Mouse (Mus musculus): ENCODE measurements around the gene Slc25a38. TPM values are rescaled to one million over a fixed set of nuclear protein-coding genes. Genes with fewer than 3 reads are reported as not detected.

Gene Slc25a38
- polyA plus RNA-seq (2015; fragmentation: Nextera tagmentation; extraction: Ambion mirVana): 8.0 and 9.4 TPM in 2 replicates

DNA sequence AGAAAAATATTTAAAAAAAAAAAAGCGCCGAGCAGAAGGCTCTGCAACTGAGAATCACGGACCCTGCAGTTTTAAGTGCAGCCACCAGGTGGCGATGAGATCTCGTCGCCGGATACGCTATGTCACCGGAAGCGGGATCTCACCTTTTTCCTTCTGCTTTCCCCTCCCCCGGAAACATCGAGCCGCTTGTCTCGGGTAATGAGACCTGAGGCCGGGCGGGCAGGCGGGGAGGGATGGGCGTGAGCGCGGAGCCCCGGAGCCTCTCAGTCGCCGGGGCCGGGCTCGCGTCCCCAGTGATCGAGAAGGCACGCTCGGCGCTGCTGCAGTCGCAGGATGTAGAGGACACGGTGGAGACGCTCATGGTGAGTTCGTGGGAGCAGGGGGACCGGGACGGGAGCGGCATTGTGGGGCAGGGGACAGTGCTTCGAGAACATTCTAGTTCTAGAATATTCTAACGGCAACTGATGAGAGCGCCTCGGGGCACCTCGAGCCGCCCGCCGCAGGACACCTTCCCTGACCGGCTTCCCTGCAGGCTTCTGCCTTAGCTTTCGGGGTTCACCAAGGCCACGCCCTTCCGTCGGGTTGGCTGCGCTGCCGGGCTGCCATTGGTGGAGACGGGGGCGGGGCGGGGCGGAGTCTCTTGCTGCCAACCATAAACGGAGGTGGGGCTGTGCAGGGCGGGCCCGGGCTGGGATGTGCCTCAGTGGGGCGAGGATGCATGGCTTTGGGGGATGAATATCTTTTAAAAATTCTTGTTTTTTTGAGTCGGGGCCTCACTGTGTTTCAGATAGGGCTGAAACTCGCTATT lies at the start of gene Slc25a38:
Gene Slc25a38 (plus strand): TSS at position 164 of the 808 bp plus-strand sequence.

DNA sequence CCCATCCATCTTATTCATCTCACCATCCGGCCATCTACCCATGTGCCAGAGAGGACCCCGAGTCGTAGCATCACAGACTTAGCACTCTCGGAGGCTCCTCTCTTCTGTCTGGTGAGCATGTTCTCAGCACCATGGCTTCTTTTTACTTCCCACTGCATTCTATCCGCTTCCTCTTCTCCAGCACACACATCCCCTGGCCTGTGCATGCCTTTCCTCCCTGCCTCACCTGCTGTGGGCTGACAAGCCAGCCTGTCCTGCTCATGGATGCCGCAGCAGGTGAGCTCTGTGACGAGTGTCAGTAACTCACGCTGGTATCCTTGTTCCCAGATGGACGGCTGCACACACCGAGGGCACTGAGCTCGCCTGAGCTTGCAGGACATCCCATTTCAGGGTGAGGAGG lies 40.4 kb upstream of the Slc25a38 start, which contains the start of gene Cx3cr1:
Gene Cx3cr1 (minus strand): TSS at position 101 of the 400 bp plus-strand sequence.

DNA sequence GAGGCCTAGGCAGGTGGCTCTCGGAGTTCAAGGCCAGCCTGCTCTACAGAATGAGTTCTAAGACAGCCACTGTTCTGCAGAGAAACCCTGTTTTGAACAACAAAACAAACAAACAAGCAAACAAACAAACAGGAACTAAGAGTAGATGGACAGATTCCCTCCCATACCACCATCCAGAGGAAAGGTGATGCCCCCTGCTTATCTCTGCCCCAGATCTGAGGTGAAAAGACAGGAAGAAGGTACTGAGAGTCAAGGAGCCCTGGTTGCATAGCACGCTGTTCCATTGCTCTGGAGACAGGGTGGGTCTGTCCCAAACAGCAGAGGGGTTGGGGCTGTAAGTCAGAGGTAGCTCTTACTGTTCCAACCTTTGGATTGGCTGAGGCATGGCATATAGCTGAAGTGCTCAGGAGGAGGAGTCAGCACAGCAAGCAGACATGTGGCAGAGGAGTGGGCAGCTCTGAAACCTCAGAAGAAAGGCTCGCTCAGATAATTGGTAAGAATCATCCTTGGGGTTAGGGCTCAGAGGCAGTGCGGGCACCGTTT lies 18.4 kb upstream of the Slc25a38 start, which contains the start of gene Ccr8:
Gene Ccr8 (plus strand): TSS at position 419 of the 543 bp plus-strand sequence.

DNA sequence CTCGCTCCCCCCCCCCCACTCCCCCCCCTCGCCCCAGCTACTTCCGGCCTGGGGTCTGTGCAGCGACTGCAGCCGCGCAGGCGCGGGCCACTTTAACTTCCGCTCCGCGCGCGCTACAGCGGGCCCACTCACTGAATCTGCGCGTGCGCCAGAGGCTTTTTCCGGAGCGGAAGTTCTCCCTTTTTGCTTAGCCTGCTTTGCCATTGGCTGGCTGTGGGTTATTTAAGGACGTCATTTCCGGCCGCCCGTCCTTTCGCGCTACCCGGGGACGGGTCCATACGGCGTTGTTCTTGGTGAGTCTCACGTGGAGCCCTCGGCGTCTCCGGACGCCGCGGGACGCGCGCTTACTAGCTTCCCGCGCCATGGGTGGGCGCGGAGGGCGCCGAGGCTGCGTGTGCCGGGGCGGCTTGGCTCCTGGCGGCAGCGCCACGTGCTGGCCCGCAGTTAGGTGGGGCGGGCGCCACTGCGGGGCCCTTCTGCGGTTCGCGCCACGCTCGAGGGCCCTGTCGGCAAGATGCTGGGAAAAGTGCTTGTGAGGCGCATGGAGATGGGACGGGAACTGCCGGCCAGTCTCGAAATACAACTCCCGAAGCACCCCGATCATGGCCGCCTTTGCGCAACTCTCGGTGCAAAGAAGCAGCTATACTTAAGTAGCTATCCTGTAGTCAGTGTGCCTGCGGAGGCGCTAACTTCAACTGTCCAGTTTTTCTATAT lies 17.5 kb downstream of the Slc25a38 start, which contains the start of gene Rpsa:
Gene Rpsa (plus strand): TSS at position 152 of the 714 bp plus-strand sequence.

DNA sequence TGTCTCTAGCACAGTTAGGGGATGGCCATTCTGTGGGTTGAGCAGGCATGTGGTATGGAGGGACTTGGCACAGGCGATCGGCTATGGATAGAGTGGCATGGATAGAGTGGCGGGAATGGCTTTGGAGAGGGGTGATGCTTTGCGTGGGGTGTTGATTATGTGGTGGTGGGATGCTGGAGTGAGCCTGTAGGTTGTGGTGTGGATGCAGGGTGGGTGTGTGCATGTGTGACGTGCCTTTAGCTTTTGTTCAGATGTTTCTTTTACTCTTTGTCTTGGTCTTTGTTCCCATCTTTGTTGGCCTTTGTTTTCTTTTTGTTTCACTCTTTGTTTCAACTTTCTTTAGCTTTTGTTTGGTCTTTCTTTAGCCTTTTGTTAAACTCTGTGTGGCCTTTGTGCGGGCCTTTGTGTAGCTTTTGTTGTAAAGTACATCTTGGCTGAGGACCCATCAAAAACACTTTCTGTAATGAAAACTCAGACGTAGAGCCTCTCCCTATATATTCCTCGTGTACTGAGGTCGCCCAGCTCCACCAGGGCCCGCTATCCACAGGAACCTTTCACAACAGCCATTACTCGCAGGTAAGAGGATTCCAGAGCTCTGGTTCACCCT lies 39.2 kb downstream of the Slc25a38 start, which contains the start of gene Mobp:
Gene Mobp (plus strand): TSS at position 486 of the 607 bp plus-strand sequence.

Other genes with a start within 250 kb of the Slc25a38 start
- 13.7 and 15.1 TPM in 2 replicates for gene Wdr48, start 215.5 kb upstream of the Slc25a38 start, polyA plus RNA-seq (2015; fragmentation: Nextera tagmentation; extraction: Ambion mirVana)
- 12.5 and 14.2 TPM in 2 replicates for gene Gorasp1, start 172.8 kb upstream of the Slc25a38 start, polyA plus RNA-seq (2015; fragmentation: Nextera tagmentation; extraction: Ambion mirVana)
- gene Ttc21a, start 172.8 kb upstream of the Slc25a38 start, polyA plus RNA-seq (2015; fragmentation: Nextera tagmentation; extraction: Ambion mirVana): not detected in 2 replicates
- 2.4 and 4.7 TPM in 2 replicates for gene Csrnp1, start 125.7 kb upstream of the Slc25a38 start, polyA plus RNA-seq (2015; fragmentation: Nextera tagmentation; extraction: Ambion mirVana)
- 32.8 and 40.6 TPM in 2 replicates for gene Xirp1, start 86.8 kb upstream of the Slc25a38 start, polyA plus RNA-seq (2015; fragmentation: Nextera tagmentation; extraction: Ambion mirVana)
- gene Cx3cr1, start 40.5 kb upstream of the Slc25a38 start, polyA plus RNA-seq (2015; fragmentation: Nextera tagmentation; extraction: Ambion mirVana): 4.3 and 5.0 TPM in 2 replicates
- gene Ccr8, start 18.3 kb upstream of the Slc25a38 start, polyA plus RNA-seq (2015; fragmentation: Nextera tagmentation; extraction: Ambion mirVana): 0.18 and 0.24 TPM in 2 replicates
- 732 and 842 TPM in 2 replicates for gene Rpsa, start 17.3 kb downstream of the Slc25a38 start, polyA plus RNA-seq (2015; fragmentation: Nextera tagmentation; extraction: Ambion mirVana)
- 0.07 TPM in 1 of 2 replicates, not detected in the other for gene Mobp, start 39.3 kb downstream of the Slc25a38 start, polyA plus RNA-seq (2015; fragmentation: Nextera tagmentation; extraction: Ambion mirVana)
- gene Myrip, start 191.1 kb downstream of the Slc25a38 start, polyA plus RNA-seq (2015; fragmentation: Nextera tagmentation; extraction: Ambion mirVana): 0.09 and 0.29 TPM in 2 replicates